Mouse (Mus musculus) lung, postnatal 0 days (tissue): Measurements from ENCODE around the gene Atg7.

Source experiments
- CTCF ChIP-seq: IDR thresholded peaks from 2 replicates; pipeline ENCODE4 v1.5.1; 2016; ENCODE audit warnings: antibody characterized with exemption, mild to moderate bottlenecking
- EP300 ChIP-seq: IDR thresholded peaks from 2 replicates; pipeline ENCODE4 v1.6.1; 2016; ENCODE audit warnings: antibody characterized with exemption, mild to moderate bottlenecking, control low read depth

GRCm38 (mm10) chr6:114642601-114643528 is at the start of gene Atg7:
- TF ChIP-seq CTCF, result no peak
- peak; percentile 46 for TF ChIP-seq EP300
